Mouse (Mus musculus) 3134 (cell line): Measurements from ENCODE around the gene Myh9.
A peak's percentile ranks its signal among the peaks of the same experiment; 100 is the strongest.
"Not testable (repeated sequence)": the region's sequence is repeated elsewhere in the genome, so short reads cannot be mapped to it uniquely, and the experiment has no call there.

Experiments used
- DNase-seq: peaks from one replicate; pipeline ENCODE4 v3.0.0-alpha.2; 2011; ENCODE audit warnings: low spot score; ENCODE audit not compliant: insufficient read length; ENCODE audit errors: extremely low read depth

Gene Myh9

DNA sequence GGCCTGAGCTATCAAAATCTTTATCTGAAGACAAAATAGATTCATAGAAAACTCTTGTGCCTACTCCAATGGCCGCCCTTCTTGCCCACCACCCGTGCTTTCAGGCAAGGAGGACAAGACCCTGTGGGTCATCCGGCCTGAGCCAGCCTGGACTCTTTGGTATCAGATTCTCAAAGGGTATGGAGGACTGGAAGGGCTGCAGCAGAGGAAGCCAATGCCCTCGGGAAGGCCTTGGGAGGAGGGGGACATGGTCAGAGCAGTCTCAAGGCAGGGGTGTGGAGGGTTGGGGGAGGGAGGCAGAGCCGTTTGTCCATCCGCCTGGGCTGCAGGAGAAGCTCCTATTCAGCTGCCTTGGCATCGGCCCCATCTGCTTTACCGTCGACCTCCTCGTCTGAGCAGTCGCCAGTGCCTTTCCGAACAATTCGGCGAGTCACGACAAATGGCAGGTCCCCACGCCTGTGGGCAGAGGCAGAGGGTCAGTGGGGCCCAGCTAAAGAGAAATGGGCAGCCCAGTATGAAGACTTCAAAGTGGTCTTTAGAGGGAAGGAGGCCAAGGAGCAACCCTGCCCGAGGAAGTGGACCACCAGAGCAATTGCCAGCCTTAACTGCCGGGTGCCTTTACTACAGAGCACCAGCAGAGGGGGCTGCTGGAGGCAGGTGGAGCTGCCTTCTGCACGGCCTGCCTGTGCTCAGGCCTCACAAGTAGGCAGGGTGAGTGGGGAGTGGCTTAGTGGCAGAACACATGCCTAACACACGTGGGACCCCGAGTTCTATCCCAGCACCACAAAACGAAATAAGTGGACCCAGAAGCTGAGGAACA lies 80.2 kb downstream of the Myh9 start:
- no peak for DNase-seq

DNA sequence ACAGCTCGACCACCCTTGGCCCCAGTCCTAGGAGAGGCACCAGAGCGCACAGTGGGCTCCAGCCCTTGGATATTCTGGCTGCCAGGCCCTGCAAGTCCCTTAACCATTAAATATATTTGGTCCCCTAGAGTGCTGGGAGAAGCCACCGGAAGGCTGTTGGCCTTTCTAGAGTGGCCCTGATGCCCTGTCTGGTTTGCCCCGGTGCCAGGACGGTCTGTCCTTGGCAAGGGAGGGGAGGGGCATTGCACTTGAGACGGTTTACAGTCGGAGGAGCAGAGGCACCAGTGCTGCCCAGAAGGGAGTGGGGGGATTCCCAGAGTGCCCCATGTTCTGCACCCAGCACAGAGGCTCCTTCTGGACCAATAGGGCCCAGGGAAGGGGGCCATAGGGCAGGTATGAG lies 80.9 kb downstream of the Myh9 start:
- no peak for DNase-seq

DNA sequence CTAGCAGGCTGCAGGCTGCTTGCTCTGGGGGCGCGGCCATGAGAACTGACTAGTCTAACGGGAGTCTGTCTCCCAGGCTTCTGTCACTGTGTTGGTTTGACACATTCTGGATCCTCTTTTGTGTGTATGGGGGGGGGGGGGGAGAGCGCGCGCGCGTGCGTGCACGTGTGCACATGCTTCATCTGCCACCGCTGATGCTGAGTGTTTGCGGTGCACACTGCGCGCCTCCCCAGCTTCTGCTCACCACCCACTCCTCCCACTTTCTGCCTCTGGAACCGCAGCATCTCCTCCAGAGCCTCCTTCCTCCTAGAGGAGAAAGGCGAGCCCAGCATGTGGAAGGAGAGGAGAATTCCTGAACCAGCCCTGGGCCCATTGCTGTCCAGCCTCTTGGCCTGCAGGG lies 81.9 kb downstream of the Myh9 start:
- DNase-seq = no peak

DNA sequence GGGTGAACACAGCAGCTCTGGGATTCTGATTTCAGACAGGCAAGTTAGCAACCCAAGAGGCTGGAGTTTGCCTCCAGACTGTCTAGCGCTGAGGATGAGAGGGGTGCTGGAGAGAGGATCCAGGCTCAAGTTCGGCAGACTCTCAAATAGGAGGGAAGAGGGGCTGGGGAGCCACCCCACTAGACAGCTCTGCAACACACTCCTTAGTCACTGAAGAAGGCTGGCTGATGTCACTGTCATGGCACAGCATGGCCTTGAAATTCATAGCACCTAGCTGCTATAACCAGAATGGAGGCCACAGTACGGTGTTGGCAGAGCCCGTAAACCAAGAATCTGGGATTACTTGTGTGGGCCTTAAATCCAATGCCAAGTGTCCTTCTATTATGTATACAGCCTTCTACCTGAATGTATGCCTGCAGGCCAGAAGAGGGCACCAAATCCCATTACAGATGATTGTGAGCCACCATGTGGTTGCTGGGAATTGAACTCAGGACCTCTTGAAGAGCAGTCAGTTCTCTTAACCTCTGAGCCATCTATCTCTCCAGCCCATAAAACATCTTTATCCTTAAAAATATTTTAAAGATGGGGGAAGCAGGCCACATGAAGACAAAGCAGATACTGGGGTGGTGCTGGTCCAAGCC lies 84.3 kb downstream of the Myh9 start:
- no peak for DNase-seq

DNA sequence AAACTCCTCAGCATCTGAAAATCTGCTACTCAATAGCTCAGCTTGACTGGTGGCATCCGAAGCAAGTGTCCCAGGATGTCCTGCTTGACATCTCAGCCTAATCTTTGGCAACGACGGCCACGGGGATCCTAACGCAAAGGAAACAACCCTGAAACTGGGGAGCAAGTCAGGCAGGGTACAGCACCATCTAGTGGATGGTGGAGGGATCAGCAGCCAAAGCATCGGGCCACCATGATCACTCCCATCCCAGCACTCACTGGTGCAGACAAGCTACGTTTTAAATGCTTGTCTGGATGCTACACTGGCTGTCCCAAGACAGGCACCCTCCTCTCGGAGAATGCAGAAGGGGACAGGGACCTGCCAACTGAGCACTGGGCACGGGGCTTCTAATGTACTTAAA lies 85.1 kb downstream of the Myh9 start, which contains the start of gene Apol8:
Apol8 (minus strand) TSS at position 156 of the 400 bp plus-strand sequence.
- no peak for DNase-seq

DNA sequence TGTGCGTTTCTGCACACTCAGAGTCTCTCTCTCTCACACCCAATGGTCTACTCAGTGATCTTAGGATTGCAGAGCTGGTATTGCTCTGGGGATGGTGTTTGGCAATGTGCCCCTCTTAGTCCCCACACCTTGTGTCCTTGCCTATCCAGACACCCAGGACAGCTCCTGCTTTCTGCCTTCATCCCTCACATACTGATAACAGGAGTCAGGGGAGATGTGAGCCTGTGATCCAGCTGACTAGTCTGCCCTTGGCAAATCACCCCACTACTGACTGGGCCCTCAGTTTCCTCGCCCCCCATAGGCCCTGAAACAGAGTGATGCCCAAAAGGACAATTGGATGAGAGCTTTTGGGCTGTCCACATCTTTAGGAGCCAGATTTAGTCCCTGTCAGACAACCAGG lies 85.9 kb downstream of the Myh9 start:
- DNase-seq = no peak

DNA sequence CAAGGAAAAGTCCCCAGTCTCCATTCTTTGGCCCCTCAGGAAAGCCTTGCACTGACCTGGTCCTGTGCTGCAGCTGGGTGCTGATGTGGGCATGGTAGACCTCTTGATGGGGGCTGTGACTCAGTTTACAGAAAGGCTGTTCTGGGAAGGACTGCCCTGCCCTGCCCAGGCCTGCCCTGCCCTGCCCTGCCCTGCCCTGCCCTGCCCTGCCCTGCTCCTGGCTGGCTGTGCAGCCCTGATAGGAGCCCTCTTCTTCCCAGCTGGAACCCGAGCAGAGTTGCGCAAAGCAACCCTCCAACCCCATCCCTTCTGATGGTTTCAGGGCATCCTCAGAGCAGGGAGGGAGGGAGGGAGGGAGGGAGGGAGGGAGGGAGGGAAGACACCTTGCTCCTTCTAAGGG lies 86.8 kb downstream of the Myh9 start:
- DNase-seq = no peak

DNA sequence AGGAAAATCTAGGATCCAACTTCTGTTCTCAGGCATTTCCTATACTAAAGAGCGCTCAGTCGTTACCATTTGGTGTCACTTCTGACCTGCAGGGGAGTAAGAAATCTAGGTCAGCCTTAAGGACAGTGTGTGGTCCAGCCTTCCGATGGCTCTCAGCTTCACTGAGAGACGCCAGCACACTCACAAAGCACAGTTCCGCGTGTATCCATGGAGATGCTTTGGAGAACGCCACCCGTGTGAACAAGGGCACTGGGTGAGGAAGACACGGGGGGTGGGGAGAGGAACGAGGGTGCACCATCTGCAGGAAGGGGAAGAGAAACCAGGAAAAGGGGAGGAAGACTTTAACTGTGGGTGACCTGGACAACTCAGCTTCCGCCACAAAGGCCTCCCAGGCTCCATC lies 89.5 kb downstream of the Myh9 start:
- no peak for DNase-seq

DNA sequence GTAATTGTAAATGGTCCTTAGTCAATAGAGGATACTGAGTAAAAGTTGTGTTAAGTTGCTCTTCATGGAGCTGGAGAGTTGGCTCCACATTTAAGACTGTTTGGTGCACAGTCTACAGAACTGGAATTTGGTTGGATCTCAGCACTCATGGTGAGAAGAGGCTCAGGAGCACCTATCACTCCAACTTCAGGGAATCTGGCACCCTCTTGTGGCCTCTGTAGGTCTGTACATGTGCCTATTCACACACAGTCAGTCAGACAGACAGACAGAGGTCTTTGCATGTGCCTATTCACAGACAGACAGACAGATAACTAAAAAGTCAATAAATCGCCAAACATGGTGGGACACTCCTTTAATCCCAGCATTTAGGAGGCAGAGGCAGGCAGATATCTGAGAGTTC lies 91.5 kb downstream of the Myh9 start:
- peak; percentile 37 for DNase-seq

DNA sequence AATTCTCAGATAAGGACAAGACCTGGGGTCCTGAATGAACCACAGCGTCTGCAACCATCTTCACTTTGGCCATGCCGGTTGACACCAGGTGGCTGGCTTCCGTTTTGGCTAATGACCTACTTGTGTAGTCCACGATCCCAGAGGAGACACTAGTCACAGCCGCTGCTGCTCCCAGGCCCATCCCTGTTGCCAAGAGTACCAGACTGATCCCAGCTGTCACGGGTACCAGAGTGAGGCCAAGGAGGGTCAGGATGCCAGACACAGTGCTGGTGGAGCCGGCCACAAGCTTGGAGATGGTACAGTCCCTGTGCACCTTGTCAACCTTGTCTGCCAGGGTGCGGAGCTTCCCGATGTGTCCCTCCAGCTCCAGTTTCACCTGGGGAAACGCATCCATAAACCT lies 92.3 kb downstream of the Myh9 start:
- no peak for DNase-seq

DNA sequence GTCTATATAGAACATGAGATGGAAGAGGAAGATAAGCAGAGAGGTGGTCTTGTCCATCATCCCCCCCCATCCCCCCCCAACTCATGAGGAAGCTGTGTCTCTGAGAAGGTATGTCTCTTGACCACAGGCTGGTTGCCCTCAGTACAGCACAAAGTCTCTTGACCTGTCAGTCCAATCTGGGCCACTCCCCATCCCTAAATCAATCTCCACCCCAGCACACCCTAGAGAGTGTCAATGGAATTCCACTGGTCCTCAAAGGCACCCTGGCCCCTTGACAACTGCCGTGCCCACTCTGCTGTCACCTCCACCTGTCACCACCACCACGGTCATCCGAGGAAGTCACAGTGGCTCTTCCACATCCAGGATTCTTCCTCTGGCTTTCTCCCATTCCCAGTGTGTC lies 93.6 kb downstream of the Myh9 start:
- no peak for DNase-seq

DNA sequence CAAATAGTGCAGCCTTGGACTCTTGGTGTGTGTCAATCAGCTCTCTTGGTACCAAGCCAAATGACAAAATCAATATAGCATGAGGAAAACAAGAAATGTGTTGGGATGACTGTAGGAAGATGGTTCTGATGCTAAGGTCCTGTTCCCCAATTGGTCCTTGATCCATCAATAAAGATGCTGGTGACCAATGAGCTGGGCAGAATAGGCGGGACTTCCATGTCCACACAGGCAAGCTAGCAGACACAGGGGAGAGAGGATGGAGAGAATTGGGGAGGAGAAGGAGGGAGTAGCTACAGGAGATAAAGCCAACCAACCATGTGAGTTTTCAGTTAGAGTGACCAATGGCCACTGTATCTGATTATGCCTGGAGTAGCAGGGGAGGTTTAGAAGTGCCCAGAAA lies 95.6 kb downstream of the Myh9 start:
- DNase-seq = no peak

DNA sequence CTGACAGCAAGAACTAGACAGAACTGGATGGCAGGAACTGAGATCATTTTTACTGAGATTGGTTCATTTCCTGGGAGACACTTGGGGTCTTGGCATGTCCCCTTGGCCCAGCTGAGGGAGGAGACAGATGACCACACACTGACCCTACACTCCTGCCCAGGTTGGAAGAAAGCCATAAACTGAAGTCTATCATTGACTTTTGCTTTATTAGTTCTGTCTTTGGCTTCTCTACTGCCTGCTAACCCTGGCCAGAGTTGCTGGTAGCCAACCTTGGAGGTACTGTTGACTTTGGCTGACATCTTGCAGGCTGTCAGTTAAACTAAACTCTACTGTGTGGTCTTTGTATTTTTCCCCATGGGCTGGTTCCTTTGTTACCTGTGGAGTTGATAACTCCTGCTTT lies 96.9 kb downstream of the Myh9 start:
- DNase-seq = no peak

DNA sequence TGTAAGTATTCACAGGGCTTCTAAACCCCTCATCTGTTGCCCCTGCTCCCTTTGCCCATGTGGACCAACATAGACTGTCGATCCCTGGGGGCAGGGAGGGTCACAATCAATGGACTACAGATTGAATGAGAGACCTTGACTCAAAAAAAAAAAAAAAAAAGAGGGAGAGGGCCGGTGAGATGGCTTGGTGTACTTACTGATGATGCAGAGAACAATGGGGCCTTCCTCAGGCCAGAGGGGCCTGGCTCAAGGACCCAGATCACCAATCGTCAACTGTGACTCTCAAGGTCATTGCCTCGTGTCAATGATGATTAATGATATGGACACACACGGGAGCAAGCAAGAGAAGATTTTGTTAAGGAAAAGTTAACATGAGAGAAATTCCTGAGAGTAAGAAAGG lies 97.3 kb downstream of the Myh9 start:
- no peak for DNase-seq

DNA sequence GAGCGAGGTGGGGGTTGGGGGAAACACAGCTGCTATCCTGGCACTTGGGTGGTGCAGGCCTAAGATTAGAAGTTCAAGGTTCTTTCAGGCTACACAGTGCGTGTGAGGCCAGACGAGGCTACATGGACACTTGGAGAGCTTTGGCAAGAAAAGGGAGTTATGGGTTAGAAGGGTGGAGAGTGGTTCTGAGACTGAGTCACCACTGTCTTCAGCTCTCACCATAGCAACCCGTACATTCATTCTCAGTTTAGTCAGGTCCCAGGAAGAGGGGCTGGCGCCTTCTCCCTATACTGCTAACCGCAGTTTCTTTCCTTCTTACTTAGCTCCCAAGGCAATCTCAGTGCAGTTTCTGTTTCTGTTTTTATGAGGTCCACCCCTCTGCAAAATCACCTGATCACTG lies 100.4 kb downstream of the Myh9 start:
- DNase-seq = peak; percentile 67

DNA sequence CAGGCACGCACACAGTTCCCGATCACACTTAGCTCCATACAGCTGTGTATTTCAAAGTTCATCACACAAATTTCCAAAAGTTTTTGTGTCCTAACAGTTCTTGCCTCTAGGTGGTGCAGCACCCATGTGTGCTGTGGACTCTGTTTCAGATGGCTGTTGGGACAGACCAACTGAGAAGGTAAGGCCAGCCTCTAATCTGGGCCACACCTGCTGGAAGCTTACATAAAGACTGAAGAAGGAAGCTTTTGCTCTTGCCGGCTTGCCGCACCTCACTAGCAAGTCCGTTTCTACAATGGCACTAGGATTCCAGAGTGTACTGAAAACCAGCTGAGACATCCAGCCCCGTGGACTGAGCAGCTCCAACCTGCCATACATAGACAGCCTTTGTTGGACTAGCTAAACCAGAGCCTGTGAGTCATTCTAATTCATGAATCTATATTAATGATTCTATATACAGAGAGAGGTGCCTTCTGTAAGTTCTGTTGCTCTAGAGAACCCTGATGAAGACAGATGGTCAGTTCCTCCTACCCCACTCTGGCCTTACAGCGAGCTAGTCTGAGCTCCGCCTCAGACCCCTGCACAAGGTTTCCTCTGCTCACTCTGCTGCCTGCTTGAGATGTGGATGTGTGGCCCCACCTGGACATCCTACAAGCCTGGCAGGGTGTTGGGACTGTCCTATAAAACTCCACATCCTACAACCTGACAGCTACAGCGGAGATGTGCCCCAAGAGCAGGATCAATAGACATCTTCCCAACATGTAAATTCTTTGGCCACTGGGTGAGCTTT lies 101.3 kb downstream of the Myh9 start:
- no peak for DNase-seq

DNA sequence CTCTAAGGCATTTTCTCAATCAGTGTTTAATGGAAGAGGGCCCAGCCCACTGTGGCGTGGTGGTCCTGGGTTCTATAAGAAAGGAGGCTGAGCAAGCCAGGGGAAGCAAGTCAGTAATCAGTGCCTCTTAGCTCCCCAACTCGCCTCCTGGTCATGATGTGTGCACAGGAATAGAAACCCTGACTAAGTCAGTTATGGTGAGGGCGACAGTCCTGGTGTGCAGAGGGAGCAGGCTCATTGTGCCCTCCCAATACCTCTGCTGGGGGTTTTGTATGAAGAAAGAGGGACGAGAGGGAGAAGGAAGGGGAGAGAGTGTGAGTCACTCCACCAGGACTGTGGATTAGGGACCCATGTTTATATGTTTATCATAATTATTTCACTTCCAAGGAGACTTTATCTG lies 108.1 kb downstream of the Myh9 start:
- not testable (repeated sequence) for DNase-seq

DNA sequence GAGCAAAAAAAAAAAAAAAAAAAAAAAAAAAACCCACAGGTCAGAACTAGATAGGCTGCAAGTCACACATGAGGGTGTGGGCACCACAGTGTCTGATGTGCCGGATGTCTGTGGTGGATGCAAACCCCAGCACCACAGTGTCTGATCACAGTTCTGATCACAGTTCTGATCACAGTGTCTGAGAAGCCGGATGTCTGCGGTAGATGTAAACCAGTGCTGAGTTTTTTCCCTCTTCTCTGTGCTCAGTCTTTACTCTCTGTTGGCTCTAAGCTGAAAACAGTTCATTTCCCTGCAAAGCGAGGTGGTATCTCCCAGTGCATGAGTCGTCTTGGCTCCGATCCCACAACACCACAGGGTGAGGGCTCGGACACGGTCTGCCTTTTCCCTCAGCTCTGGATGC lies 108.6 kb downstream of the Myh9 start:
- peak; percentile 71 for DNase-seq

DNA sequence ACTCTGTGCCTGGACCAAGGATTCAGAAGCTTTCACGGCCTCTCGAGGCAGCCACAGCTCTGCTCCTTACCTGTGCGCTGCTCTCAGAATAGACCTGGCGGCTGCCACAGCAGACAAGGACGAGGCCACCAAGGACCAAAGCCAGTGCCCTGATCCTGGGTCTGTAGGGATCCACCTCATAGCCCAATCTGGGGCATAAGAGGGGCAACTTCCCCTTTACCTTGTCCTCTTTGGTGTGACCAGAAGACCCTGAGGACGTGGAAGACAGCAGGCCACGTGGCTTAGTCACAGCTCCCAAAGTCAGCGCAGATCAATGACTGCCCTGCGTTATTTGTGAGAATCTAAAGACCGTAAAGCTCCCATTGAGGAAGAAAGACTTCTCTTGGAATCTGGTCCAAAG lies 109.1 kb downstream of the Myh9 start:
- DNase-seq = not testable (repeated sequence)

DNA sequence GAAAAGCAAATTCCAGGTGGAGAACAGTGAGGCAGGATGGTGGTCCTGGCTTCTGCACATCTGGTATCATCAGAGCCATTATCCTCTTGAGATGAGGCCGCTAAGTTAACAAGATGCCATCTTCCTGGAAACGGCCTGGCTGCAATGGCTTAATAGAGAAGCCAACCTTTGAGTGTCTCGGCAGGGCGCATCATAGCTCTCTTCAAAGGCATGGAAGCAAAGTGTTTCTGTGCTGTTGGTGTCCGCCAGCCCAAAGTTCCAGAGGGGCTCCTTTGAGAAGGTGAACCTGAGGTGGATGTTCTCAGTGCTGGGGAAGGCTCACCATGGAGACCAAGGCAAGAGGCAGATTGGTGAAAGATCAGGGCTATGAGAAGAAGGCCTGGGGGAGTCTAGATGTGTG lies 110.4 kb downstream of the Myh9 start:
- DNase-seq = no peak

DNA sequence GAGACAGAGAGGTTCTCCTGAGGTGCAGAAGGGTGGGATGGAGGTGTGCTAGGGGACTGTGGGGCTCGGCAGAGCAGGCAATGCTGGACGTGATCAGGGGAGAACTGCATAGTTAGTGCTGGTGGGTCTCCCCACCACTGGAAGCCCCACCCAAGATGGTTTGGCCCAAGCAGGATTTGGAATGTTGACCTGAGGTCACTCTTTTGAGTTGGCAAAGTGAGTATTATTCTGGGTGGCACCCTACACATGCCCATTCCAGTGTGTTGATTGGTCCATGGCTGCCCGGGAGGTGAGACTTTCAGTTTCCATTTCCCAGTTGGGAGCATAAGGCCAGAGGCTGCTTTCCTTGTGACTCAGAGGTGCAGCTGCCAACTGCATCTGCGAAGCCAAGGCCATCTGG lies 113.2 kb downstream of the Myh9 start, which contains the start of gene Apol9b:
Apol9b (plus strand) TSS at position 301 of the 400 bp plus-strand sequence.
- DNase-seq = not testable (repeated sequence)
